Mouse (Mus musculus) CH12.LX (cell line): ENCODE results near the gene Smtnl2. TPM values are rescaled to one million over a fixed set of nuclear protein-coding genes. Genes with fewer than 3 reads are reported as not detected.

ENCODE experiments used
- DNase-seq: peaks from one replicate; pipeline ENCODE4 v3.0.0-alpha.2; 2013; ENCODE audit errors: extremely low read depth
- H3K27ac ChIP-seq: 2 replicates; pipeline ENCODE4 v1.5.1; 2012; ENCODE audit warnings: low read depth, mild to moderate bottlenecking, control low read depth, moderate library complexity; ENCODE audit not compliant: insufficient read depth
- H3K27me3 ChIP-seq: replicated peaks from 2 replicates; pipeline ENCODE3; 2012; ENCODE audit warnings: inconsistent platforms
- H3K36me3 ChIP-seq, 2 experiments: replicated peaks in 1 of 2; 2 replicates each; pipeline versions ENCODE3 to v1.6.1; 2012; ENCODE audit warnings: inconsistent platforms in 1 of 2, low read length in 1 of 2, mild to moderate bottlenecking in 1 of 2, mixed read lengths in 1 of 2, moderate library complexity in 1 of 2; ENCODE audit not compliant: control insufficient read depth in 1 of 2, insufficient read depth in 1 of 2
- H3K4me1 ChIP-seq, 2 experiments: 2 replicates each; pipeline ENCODE4 v1.6.1; 2012; ENCODE audit warnings: inconsistent platforms in 1 of 2, moderate library complexity in 1 of 2; ENCODE audit not compliant: insufficient read depth in 2 of 2, control insufficient read depth in 1 of 2
- H3K4me2 ChIP-seq: 2 replicates; pipeline ENCODE4 v1.6.1; 2012; ENCODE audit warnings: low read depth, mild to moderate bottlenecking, control low read depth; ENCODE audit not compliant: poor library complexity, insufficient read depth, severe bottlenecking
- H3K4me3 ChIP-seq, 3 experiments: fragments of 150-350 bp in 1 of 3; sonication (generic) in 1 of 3; replicated peaks in 1 of 3; 2 replicates each; pipeline versions ENCODE3 to v1.5.1; 2011 to 2012; ENCODE audit warnings: low read depth in 2 of 3, low read length in 2 of 3, mild to moderate bottlenecking in 2 of 3, moderate library complexity in 2 of 3, control low read depth in 1 of 3, improper control_type of control experiment in 1 of 3, inconsistent platforms in 1 of 3, mixed read lengths in 1 of 3; ENCODE audit not compliant: poor library complexity in 1 of 3
- H3K79me2 ChIP-seq: replicated peaks from 2 replicates; pipeline ENCODE4 v1.6.1; 2012; ENCODE audit warnings: mild to moderate bottlenecking, moderate library complexity; ENCODE audit not compliant: control insufficient read depth, poor library complexity, insufficient read depth, severe bottlenecking; ENCODE audit errors: extremely low read depth
- H3K9ac ChIP-seq: 2 replicates; pipeline ENCODE4 v1.6.1; 2012; ENCODE audit warnings: low read depth, mild to moderate bottlenecking, control low read depth, moderate library complexity; ENCODE audit not compliant: insufficient read depth
- H3K9me3 ChIP-seq: replicated peaks from 2 replicates; pipeline ENCODE3; 2012; ENCODE audit warnings: low read length, inconsistent platforms, mixed read lengths
- CHD1 ChIP-seq: IDR thresholded peaks from 2 replicates; pipeline ENCODE4 v1.6.1; 2012; ENCODE audit warnings: low read depth, low read length, improper control_type of control experiment, inconsistent platforms
- CHD2 ChIP-seq: IDR thresholded peaks from 2 replicates; pipeline ENCODE4 v1.6.1; 2011; ENCODE audit warnings: low read length, improper control_type of control experiment
- CTCF ChIP-seq, 2 experiments: IDR thresholded peaks in 1 of 2; conservative IDR thresholded peaks in 1 of 2; 2 replicates each; pipeline ENCODE4 v1.5.1; 2011 to 2012; ENCODE audit warnings: low read depth in 2 of 2, low read length in 2 of 2, improper control_type of control experiment in 1 of 2, inconsistent platforms in 1 of 2, mild to moderate bottlenecking in 1 of 2, moderate library complexity in 1 of 2
- E2F4 ChIP-seq: IDR thresholded peaks from 2 replicates; pipeline ENCODE4 v1.6.1; 2011; ENCODE audit warnings: low read depth, low read length, improper control_type of control experiment; ENCODE audit not compliant: insufficient replicate concordance
- ELF1 ChIP-seq: IDR thresholded peaks from 2 replicates; pipeline ENCODE4 v1.6.1; 2014; ENCODE audit warnings: low read depth, mild to moderate bottlenecking, inconsistent platforms, low read length, improper control_type of control experiment
- ETS1 ChIP-seq: conservative IDR thresholded peaks from 2 replicates; pipeline ENCODE4 v1.6.1; 2012; ENCODE audit warnings: low read depth, mild to moderate bottlenecking, inconsistent platforms, low read length, improper control_type of control experiment, moderate library complexity
- HCFC1 ChIP-seq: IDR thresholded peaks from 2 replicates; pipeline ENCODE4 v1.6.1; 2012; ENCODE audit warnings: low read depth, mild to moderate bottlenecking, inconsistent platforms, low read length, improper control_type of control experiment
- KAT2A ChIP-seq: IDR thresholded peaks from 2 replicates; pipeline ENCODE4 v1.6.1; 2012; ENCODE audit warnings: low read length, improper control_type of control experiment, inconsistent platforms; ENCODE audit not compliant: insufficient replicate concordance
- MAFK ChIP-seq: IDR thresholded peaks from 2 replicates; pipeline ENCODE4 v1.6.1; 2011; ENCODE audit warnings: low read length, improper control_type of control experiment; ENCODE audit not compliant: insufficient replicate concordance
- MAZ ChIP-seq: IDR thresholded peaks from 2 replicates; pipeline ENCODE4 v1.6.1; 2012; ENCODE audit warnings: low read depth, mild to moderate bottlenecking, inconsistent platforms, low read length, improper control_type of control experiment, moderate library complexity
- MYC ChIP-seq: IDR thresholded peaks from 2 replicates; pipeline ENCODE4 v1.6.1; 2011; ENCODE audit warnings: low read depth, mild to moderate bottlenecking, improper control_type of control experiment, low read length
- NELFE ChIP-seq: IDR thresholded peaks from 2 replicates; pipeline ENCODE4 v1.6.1; 2011; ENCODE audit warnings: low read depth, low read length, improper control_type of control experiment
- PAX5 ChIP-seq: IDR thresholded peaks from 2 replicates; pipeline ENCODE4 v1.6.1; 2012; ENCODE audit warnings: low read length, inconsistent platforms, mixed read lengths
- POLR2AphosphoS2 ChIP-seq: IDR thresholded peaks from 2 replicates; pipeline ENCODE4 v1.6.1; 2011; ENCODE audit warnings: low read depth, low read length, improper control_type of control experiment
- RAD21 ChIP-seq: IDR thresholded peaks from 2 replicates; pipeline ENCODE4 v1.6.1; 2011; ENCODE audit warnings: low read depth, mild to moderate bottlenecking, low read length, improper control_type of control experiment, moderate library complexity
- RCOR1 ChIP-seq: conservative IDR thresholded peaks from 2 replicates; pipeline ENCODE4 v1.6.1; 2012; ENCODE audit warnings: low read depth, mild to moderate bottlenecking, inconsistent platforms, low read length, improper control_type of control experiment
- SMC3 ChIP-seq: IDR thresholded peaks from 2 replicates; pipeline ENCODE4 v1.6.1; 2011; ENCODE audit warnings: low read depth, low read length, improper control_type of control experiment
- USF1 ChIP-seq: IDR thresholded peaks from 2 replicates; pipeline ENCODE4 v1.6.1; 2014; ENCODE audit warnings: low read depth, mild to moderate bottlenecking, inconsistent platforms, low read length, improper control_type of control experiment
- ZC3H11A ChIP-seq: IDR thresholded peaks from 2 replicates; pipeline ENCODE4 v1.6.1; 2012; ENCODE audit warnings: low read depth, mild to moderate bottlenecking, inconsistent platforms, low read length, improper control_type of control experiment
- ZNF384 ChIP-seq: IDR thresholded peaks from 2 replicates; pipeline ENCODE4 v1.6.1; 2012; ENCODE audit warnings: low read depth, low read length, improper control_type of control experiment, inconsistent platforms
- dilution Hi-C: fragments of 300-500 bp; cut with MboI; formaldehyde crosslinking; loops from 2 replicates; pipeline ENCODE4 v1.14.3; 2020; ENCODE audit warnings: low sequenced_read_pairs; ENCODE audit not compliant: extremely low pct_unique_long_range_greater_than_20kb, extremely low pct_ligation_motif_present
- in situ Hi-C: fragments of 300-500 bp; cut with MboI; formaldehyde crosslinking; loops from 3 replicates; pipeline ENCODE4 v1.14.3; 2019; ENCODE audit warnings: low sequenced_read_pairs, low pct_ligation_motif_present, low pct_unique_long_range_greater_than_20kb, mixed read lengths
- polyA plus RNA-seq: library from polyadenylated mRNA; unstranded; fragments of >175 nt; gene quantifications from 2 replicates; pipeline ENCODE4 v1.2.1, GENCODE M21; 2012; ENCODE audit warnings: low read depth; ENCODE audit not compliant: insufficient read length
- total RNA-seq, 2 experiments: library from RNA; depleted of rRNA; stranded (reverse); fragments of 300-350 nt in 1 of 2; fragments of >200 nt in 1 of 2; gene quantifications; 2 replicates each; pipeline ENCODE4 v1.2.3; 2012 to 2014

The Smtnl2 gene
- total and polyA plus RNA-seq, 3 experiments: 0.47 TPM; not detected in 1

DNA sequence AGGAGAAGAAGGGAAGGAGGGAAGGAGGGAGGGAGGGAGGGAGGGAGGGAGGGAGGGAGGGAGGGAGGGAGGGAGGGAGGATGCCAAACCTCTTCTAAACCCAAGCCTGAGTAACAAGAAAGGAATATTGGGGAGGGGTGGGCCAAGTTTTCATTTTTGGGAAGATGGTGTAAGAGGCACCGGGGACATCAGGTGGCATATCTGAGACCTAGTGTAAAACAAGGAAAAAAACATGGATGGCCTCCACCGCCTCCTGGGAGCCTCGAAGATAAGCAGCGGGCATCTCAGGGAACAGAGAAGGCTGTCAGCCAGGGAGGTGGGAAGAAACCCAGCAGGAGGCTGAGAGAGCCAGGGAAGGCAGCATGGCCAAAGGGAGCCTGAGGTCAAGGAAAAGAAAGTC is 6.0 kb downstream of the Smtnl2 start:
- TF ChIP-seq ELF1: no peak
- no peak for TF ChIP-seq MYC
- TF ChIP-seq ZNF384: no peak
- H3K4me2 ChIP-seq: no peak overlapping the region
- no peak overlapping the region for H3K4me3 ChIP-seq
- H3K79me2 ChIP-seq: no peaks in the 10 kb centered on the region
- no peaks in the 10 kb centered on the region for H3K4me1 ChIP-seq
- H3K9ac ChIP-seq: no peak overlapping the region
- no peak for DNase-seq
- H3K36me3 ChIP-seq: no peaks in the 10 kb centered on the region
- in situ Hi-C loops: no loop called here
- H3K9me3 ChIP-seq: no peaks in the 10 kb centered on the region
- peaks cover 94% of the 10 kb centered on the region for H3K27me3 ChIP-seq
- dilution Hi-C loops: no loop called here
- H3K27ac ChIP-seq: no peak overlapping the region

DNA sequence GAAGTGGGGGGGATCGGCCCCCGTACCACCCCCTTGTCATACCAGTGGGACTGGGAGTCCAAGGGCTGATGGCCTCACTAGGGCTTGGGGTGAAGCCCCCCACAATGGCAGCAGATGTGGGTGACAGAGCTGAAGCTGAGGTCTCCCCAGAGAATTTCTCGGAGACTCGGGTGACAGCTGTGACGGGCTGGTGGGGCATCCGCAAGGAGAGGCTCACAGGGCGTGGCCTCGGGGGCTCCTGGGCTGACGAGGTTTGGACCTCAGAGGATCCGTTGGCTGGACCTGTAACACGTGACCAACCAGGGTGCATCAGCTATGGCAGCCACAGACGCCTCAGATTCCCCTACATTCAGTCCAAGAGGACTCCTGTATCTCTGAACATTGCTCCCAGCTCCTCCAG is 8.5 kb downstream of the Smtnl2 start:
- H3K4me2 ChIP-seq: no peak overlapping the region
- no peak overlapping the region for H3K27ac ChIP-seq
- H3K27me3 ChIP-seq: peaks cover 93% of the 10 kb centered on the region
- H3K4me1 ChIP-seq: no peaks in the 10 kb centered on the region
- no peaks in the 10 kb centered on the region for H3K79me2 ChIP-seq
- no peak for TF ChIP-seq ETS1
- TF ChIP-seq USF1: peak; percentile 34; the same call in 1 of the 2 replicates
- TF ChIP-seq HCFC1: no peak
- no peak for TF ChIP-seq ZC3H11A
- TF ChIP-seq CTCF (conservative IDR thresholded peaks at IDR 0.05 in 1 of 2, IDR thresholded peaks at IDR 0.05 in 1 of 2; ENCODE audit: low read depth in 2 of 2, low read length in 2 of 2): no peak
- H3K9ac ChIP-seq: no peak overlapping the region
- DNase-seq: no peak
- H3K9me3 ChIP-seq: peaks cover 7% of the 10 kb centered on the region
- H3K36me3 ChIP-seq: no peaks in the 10 kb centered on the region
- in situ Hi-C loops: no loop called here
- dilution Hi-C loops: no loop called here
- H3K4me3 ChIP-seq: no peak overlapping the region

DNA sequence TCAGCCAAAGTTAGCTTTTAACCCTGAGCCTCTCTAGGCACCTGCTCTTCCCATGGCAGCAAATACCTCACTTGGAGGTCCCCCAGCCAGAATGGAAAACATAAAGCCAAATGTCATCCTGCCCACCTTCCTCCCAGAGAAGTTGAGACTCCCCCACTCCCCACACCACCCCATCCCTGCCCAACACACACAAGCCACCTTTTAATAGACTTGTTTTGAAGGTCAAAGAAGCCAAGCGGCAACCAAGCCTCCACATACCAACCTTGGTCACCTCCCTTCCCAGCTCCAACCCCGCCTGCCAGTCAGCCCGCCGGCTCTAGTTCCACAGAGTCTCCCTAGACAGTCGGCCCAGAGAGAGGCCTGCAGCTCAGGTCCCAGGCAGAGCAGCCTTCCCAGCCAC is 9.5 kb downstream of the Smtnl2 start:
- no peaks in the 10 kb centered on the region for H3K79me2 ChIP-seq
- no peak overlapping the region for H3K4me3 ChIP-seq
- no peaks in the 10 kb centered on the region for H3K4me1 ChIP-seq
- H3K36me3 ChIP-seq: no peaks in the 10 kb centered on the region
- dilution Hi-C loops: no loop called here
- H3K9ac ChIP-seq: no peak overlapping the region
- TF ChIP-seq USF1: no peak
- no peak for TF ChIP-seq NELFE
- TF ChIP-seq CHD2: no peak
- TF ChIP-seq KAT2A: no peak
- no peak for TF ChIP-seq POLR2AphosphoS2
- no peak for TF ChIP-seq E2F4
- no peak for TF ChIP-seq PAX5
- no peak for TF ChIP-seq SMC3
- TF ChIP-seq ETS1: no peak
- no peak for TF ChIP-seq MAZ
- TF ChIP-seq RCOR1: no peak
- no peak for TF ChIP-seq MAFK
- no peak for TF ChIP-seq RAD21
- no peak for TF ChIP-seq CTCF (conservative IDR thresholded peaks at IDR 0.05 in 1 of 2, IDR thresholded peaks at IDR 0.05 in 1 of 2; ENCODE audit: low read depth in 2 of 2, low read length in 2 of 2)
- no peak for TF ChIP-seq CHD1
- in situ Hi-C loops: no loop called here
- peaks cover 7% of the 10 kb centered on the region for H3K9me3 ChIP-seq
- H3K4me2 ChIP-seq: no peak overlapping the region
- H3K27me3 ChIP-seq: peaks cover 93% of the 10 kb centered on the region
- DNase-seq: no peak
- no peak overlapping the region for H3K27ac ChIP-seq
